Comparison of ENCODE assay signal across 21 mouse cellular contexts in genomic region chr3:154212551-154212950, GRCm38 (mm10).
A peak's percentile ranks its signal among the peaks of the same experiment; 100 is the strongest.
DNase-seq lines count a peak whose midpoint lies in the region; ATAC-seq and TF ChIP-seq lines count a peak whose summit lies in the region.
"Had no signal": no experiment of that assay in that cellular context is flagged by ENCODE, and none has a peak within 500 bp of the region (broad histone marks: within the 10 kb centered on the region; RNA-seq: fewer than 3 reads in every experiment).

No protein-coding gene starts in this region.

- no peak overlapping the region for H3K27ac ChIP-seq in liver, embryonic 12.5 days
- no peak overlapping the region for H3K27ac ChIP-seq in liver, embryonic 11.5 days (ENCODE audit: low read depth, low read length)
- no peak overlapping the region for H3K27ac ChIP-seq in midbrain, embryonic 11.5 days (ENCODE audit: low read depth, low read length)
- H3K27ac ChIP-seq in midbrain, embryonic 15.5 days = no peak overlapping the region
- no peak overlapping the region for H3K27ac ChIP-seq in cerebellum, adult 2 months (ENCODE audit: insufficient read depth, low read length)
- H3K27ac ChIP-seq: embryonic facial prominence, embryonic 10.5 days; embryonic facial prominence, embryonic 12.5 days; forebrain, embryonic 13.5 days; forebrain, embryonic 15.5 days had no signal

- TF ChIP-seq CTCF in cerebellum, adult 2 months (IDR thresholded peaks at IDR 0.05; ENCODE audit: borderline replicate concordance, insufficient read depth, low read depth, low read length) = no peak

- no peak overlapping the region for H3K4me3 ChIP-seq in liver, embryonic 12.5 days
- no peak overlapping the region for H3K4me3 ChIP-seq in liver, embryonic 11.5 days (ENCODE audit: low read depth, low read length)
- no peak overlapping the region for H3K4me3 ChIP-seq in midbrain, embryonic 11.5 days (ENCODE audit: low read depth, low read length)
- H3K4me3 ChIP-seq in midbrain, embryonic 15.5 days = no peak overlapping the region
- H3K4me3 ChIP-seq in cerebellum, adult 2 months (replicated peaks; ENCODE audit: insufficient read depth, low read depth, low read length) = no peak overlapping the region
- H3K4me3 ChIP-seq: embryonic facial prominence, embryonic 10.5 days; embryonic facial prominence, embryonic 12.5 days; erythroblast, embryonic 14.5 days; forebrain, embryonic 13.5 days; forebrain, embryonic 15.5 days had no signal

- 49% methylated on average over 2 of the region's 2 CpGs for WGBS in liver, embryonic 12.5 days (ENCODE audit: insufficient replicate concordance)
- WGBS in liver, embryonic 11.5 days = 73% methylated on average over 2 of the region's 2 CpGs
- WGBS in midbrain, embryonic 11.5 days = 84% methylated on average over 2 of the region's 2 CpGs
- 89% methylated on average over 2 of the region's 2 CpGs for WGBS in midbrain, embryonic 15.5 days
- WGBS in cerebellum, adult 2 months = 91% methylated on average over 2 of the region's 2 CpGs

- DNase-seq in liver, embryonic 11.5 days (ENCODE audit: low spot score) = no peak
- DNase-seq in midbrain, embryonic 11.5 days (ENCODE audit: low spot score, missing footprints) = peak; percentile 68
- DNase-seq in cerebellum, adult 2 months = no peak
- no peak for DNase-seq in thymus, postnatal 0 days (ENCODE audit: low spot score)
- DNase-seq: adrenal gland, adult 2 months; adrenal gland, postnatal 10 days; adrenal gland, postnatal 25 days; cerebellum, adult 11 months; cerebellum, adult 18-20 months; cerebellum, adult 9-10 months; cerebellum, postnatal 10 days; cerebellum, postnatal 25 days; forebrain, postnatal 0 days had no signal

- H3K36me3 ChIP-seq in liver, embryonic 12.5 days = no peaks in the 10 kb centered on the region
- H3K36me3 ChIP-seq in liver, embryonic 11.5 days (ENCODE audit: control insufficient read depth, insufficient read depth, low read length) = no peaks in the 10 kb centered on the region
- no peaks in the 10 kb centered on the region for H3K36me3 ChIP-seq in midbrain, embryonic 11.5 days (ENCODE audit: control insufficient read depth, insufficient read depth, low read length)
- no peaks in the 10 kb centered on the region for H3K36me3 ChIP-seq in midbrain, embryonic 15.5 days (replicated peaks)
- H3K36me3 ChIP-seq: embryonic facial prominence, embryonic 10.5 days; embryonic facial prominence, embryonic 12.5 days; forebrain, embryonic 15.5 days had no signal

- H3K27me3 ChIP-seq in liver, embryonic 12.5 days (replicated peaks) = 0 out of 2 replicates have a peak, but pooled peaks cover under 1% of the 10 kb centered on the region
- H3K27me3 ChIP-seq in liver, embryonic 11.5 days (replicated peaks; ENCODE audit: control insufficient read depth, insufficient read depth, low read length) = no peaks in the 10 kb centered on the region
- no peaks in the 10 kb centered on the region for H3K27me3 ChIP-seq in midbrain, embryonic 11.5 days (ENCODE audit: control insufficient read depth, insufficient read depth, low read length)
- H3K27me3 ChIP-seq in midbrain, embryonic 15.5 days (replicated peaks) = no peaks in the 10 kb centered on the region
- H3K27me3 ChIP-seq in cerebellum, adult 2 months (ENCODE audit: control insufficient read depth, insufficient read depth, low read length) = no peaks in the 10 kb centered on the region
- H3K27me3 ChIP-seq: embryonic facial prominence, embryonic 12.5 days; forebrain, embryonic 13.5 days; forebrain, embryonic 15.5 days had no signal

- ATAC-seq in liver, embryonic 12.5 days = 0 out of 2 replicates have a peak, but pooled peaks have one; percentile 40
- no peak for ATAC-seq in liver, embryonic 11.5 days (replicated peaks; ENCODE audit: low FRiP score)
- ATAC-seq in midbrain, embryonic 11.5 days (ENCODE audit: low FRiP score) = no peak
- ATAC-seq in midbrain, embryonic 15.5 days (replicated peaks) = no peak
- ATAC-seq in erythroid progenitor cell, adult 5-6 weeks (replicated peaks; ENCODE audit: low FRiP score, poor library complexity, severe bottlenecking) = 0 out of 2 replicates have a peak, but pooled peaks have one; percentile 34
- ATAC-seq: forebrain, embryonic 13.5 days; forebrain, embryonic 15.5 days; forebrain, postnatal 0 days had no signal

- no peaks in the 10 kb centered on the region for H3K9me3 ChIP-seq in liver, embryonic 12.5 days (replicated peaks)
- H3K9me3 ChIP-seq in liver, embryonic 11.5 days (ENCODE audit: control insufficient read depth, low read length) = no peaks in the 10 kb centered on the region
- H3K9me3 ChIP-seq in midbrain, embryonic 11.5 days (ENCODE audit: control insufficient read depth, low read length) = no peaks in the 10 kb centered on the region
- no peaks in the 10 kb centered on the region for H3K9me3 ChIP-seq in midbrain, embryonic 15.5 days
- H3K9me3 ChIP-seq: embryonic facial prominence, embryonic 10.5 days; embryonic facial prominence, embryonic 12.5 days; forebrain, embryonic 13.5 days; forebrain, embryonic 15.5 days had no signal

- H3K9ac ChIP-seq in liver, embryonic 12.5 days = no peak overlapping the region; the same call in 1 of the 2 replicates
- no peak overlapping the region for H3K9ac ChIP-seq in liver, embryonic 11.5 days (ENCODE audit: low read depth, low read length)
- no peak overlapping the region for H3K9ac ChIP-seq in midbrain, embryonic 11.5 days (ENCODE audit: low read length)
- H3K9ac ChIP-seq in midbrain, embryonic 15.5 days = no peak overlapping the region
- H3K9ac ChIP-seq: embryonic facial prominence, embryonic 12.5 days; forebrain, embryonic 13.5 days; forebrain, embryonic 15.5 days; forebrain, postnatal 0 days had no signal

- no peak overlapping the region for H3K4me2 ChIP-seq in liver, embryonic 12.5 days
- no peak overlapping the region for H3K4me2 ChIP-seq in liver, embryonic 11.5 days
- H3K4me2 ChIP-seq in midbrain, embryonic 11.5 days = no peak overlapping the region
- no peak overlapping the region for H3K4me2 ChIP-seq in midbrain, embryonic 15.5 days
- H3K4me2 ChIP-seq: embryonic facial prominence, embryonic 12.5 days; forebrain, embryonic 13.5 days; forebrain, embryonic 15.5 days had no signal

- peaks cover 28% of the 10 kb centered on the region for H3K4me1 ChIP-seq in liver, embryonic 12.5 days
- 0 out of 2 replicates have a peak, but pooled peaks cover 3% of the 10 kb centered on the region for H3K4me1 ChIP-seq in liver, embryonic 11.5 days (replicated peaks; ENCODE audit: control insufficient read depth, insufficient read depth, low read length)
- H3K4me1 ChIP-seq in midbrain, embryonic 11.5 days (ENCODE audit: control insufficient read depth, insufficient read depth, low read length) = peaks cover 6% of the 10 kb centered on the region; the same call in 1 of the 2 replicates
- peaks cover 10% of the 10 kb centered on the region for H3K4me1 ChIP-seq in midbrain, embryonic 15.5 days
- no peaks in the 10 kb centered on the region; the same call in 1 of the 2 replicates for H3K4me1 ChIP-seq in cerebellum, adult 2 months (ENCODE audit: control insufficient read depth, insufficient read depth, low read length)
- H3K4me1 ChIP-seq: embryonic facial prominence, embryonic 12.5 days had no signal

- no peak for TF ChIP-seq POLR2A in cerebellum, adult 2 months (IDR thresholded peaks at IDR 0.05; ENCODE audit: borderline replicate concordance, insufficient read depth, low read length)

Comparison
In these comparisons a context has a peak if more than half of its experiments do, and no peak if none do; other contexts are left out.
1. ATAC-seq: peak in liver, embryonic 12.5 days (single experiment) and erythroid progenitor cell, adult 5-6 weeks (single experiment); none in liver, embryonic 11.5 days (single experiment), midbrain, embryonic 11.5 days (single experiment) and midbrain, embryonic 15.5 days (single experiment).